Comparison of ENCODE assay signal across 10 mouse cellular contexts in genomic region chr19:14421691-14422090, GRCm38 (mm10).
"Had no signal": no experiment of that assay in that cellular context is flagged by ENCODE, and none has a peak within 500 bp of the region (broad histone marks: within the 10 kb centered on the region; RNA-seq: fewer than 3 reads in every experiment).

No protein-coding gene starts in this region.

- DNase-seq: kidney, adult 8-10 months; kidney, postnatal 36 days; lung, embryonic 14.5 days; lung, postnatal 10 days; lung, postnatal 4 days; midbrain, embryonic 14.5 days; thymus, postnatal 4 days had no signal

- ATAC-seq: inflammation-experienced regulatory T-cells, adult 6 months; intestine, postnatal 0 days; liver, embryonic 12.5 days had no signal
